Mouse (Mus musculus): ENCODE results near the gene Tenm2.

- TF ChIP-seq CTCF (IDR thresholded peaks at IDR 0.05; ENCODE audit: control insufficient read depth, insufficient read depth, low read length), result no peak
- no peak for TF ChIP-seq POLR2A (IDR thresholded peaks at IDR 0.05; ENCODE audit: borderline replicate concordance, control insufficient read depth, low read depth, low read length)
Observed at GRCm38 (mm10) chr11:37226943-37227342, 8.8 kb downstream of the Tenm2 start.

Measured in bone marrow, adult 2 months (tissue).